ENCODE assay signal across 22 mouse cellular contexts in the genomic region with DNA sequence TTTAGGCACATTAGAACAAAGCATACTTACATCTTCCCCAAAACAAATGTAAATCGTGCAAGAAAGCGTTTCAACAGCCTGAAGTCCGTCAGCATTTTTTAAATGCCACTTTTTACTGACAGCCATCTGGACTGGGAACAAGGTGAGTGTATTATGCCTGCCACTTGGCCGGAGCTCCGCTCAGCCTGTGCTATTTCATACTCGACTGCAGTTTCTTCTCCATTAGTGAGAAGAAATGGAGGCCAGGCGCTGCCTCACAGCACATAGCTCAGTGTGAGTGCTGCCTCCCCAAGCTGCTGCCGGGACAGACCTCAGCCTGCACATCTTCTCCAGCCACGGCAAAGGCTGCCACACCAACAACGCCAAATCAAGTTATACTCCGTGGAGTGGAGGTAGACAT.
DNase-seq lines count a peak whose midpoint lies in the region; ATAC-seq lines count a peak whose summit lies in the region.
"Had no signal": no experiment of that assay in that cellular context is flagged by ENCODE, and none has a peak within 500 bp of the region (broad histone marks: within the 10 kb centered on the region; RNA-seq: fewer than 3 reads in every experiment).

No protein-coding gene starts in this region.

- intact Hi-C loops in gastrocnemius, postnatal 36 days (cut with DNase I) = no loop called here

- peak; percentile 73 to 81 for DNase-seq in cerebellum, adult 18-20 months
- peak; percentile 75 to 79 for DNase-seq in cerebellum, postnatal 25 days
- DNase-seq in gastrocnemius, postnatal 36 days = no peak
- no peak for DNase-seq in T-cell, adult 2 months (ENCODE audit: low spot score)
- DNase-seq: B cell, adult 2 months; gastrocnemius, postnatal 10 days; heart, postnatal 4 days; lung, adult 2 months; right cerebral cortex, postnatal 25 days; thymus, adult 18-20 months; thymus, postnatal 4 days had no signal

- no peaks in the 10 kb centered on the region for H3K4me1 ChIP-seq in megakaryocyte, embryonic 14.5 days
- H3K4me1 ChIP-seq in midbrain, embryonic 13.5 days (replicated peaks) = no peaks in the 10 kb centered on the region
- H3K4me1 ChIP-seq: forebrain, embryonic 12.5 days; heart, embryonic 15.5 days; kidney, embryonic 15.5 days; liver, embryonic 12.5 days; midbrain, embryonic 10.5 days; stomach, embryonic 15.5 days had no signal

- H3K9ac ChIP-seq in midbrain, embryonic 13.5 days (replicated peaks) = no peak overlapping the region
- H3K9ac ChIP-seq: forebrain, embryonic 12.5 days; heart, embryonic 15.5 days; kidney, embryonic 15.5 days; liver, embryonic 12.5 days; stomach, embryonic 15.5 days had no signal

- H3K27me3 ChIP-seq in megakaryocyte, embryonic 14.5 days (replicated peaks) = no peaks in the 10 kb centered on the region
- no peaks in the 10 kb centered on the region for H3K27me3 ChIP-seq in midbrain, embryonic 13.5 days
- H3K27me3 ChIP-seq: forebrain, embryonic 12.5 days; heart, embryonic 15.5 days; liver, embryonic 12.5 days; stomach, embryonic 15.5 days had no signal

- H3K9me3 ChIP-seq in megakaryocyte, embryonic 14.5 days = peaks cover 81% of the 10 kb centered on the region
- peaks cover 5% of the 10 kb centered on the region; the same call in 1 of the 2 replicates for H3K9me3 ChIP-seq in midbrain, embryonic 13.5 days
- H3K9me3 ChIP-seq: heart, embryonic 15.5 days; kidney, embryonic 15.5 days; stomach, embryonic 15.5 days had no signal

- 90% methylated on average over 11 of the region's 11 CpGs for WGBS in midbrain, embryonic 13.5 days

- no peak overlapping the region for H3K4me2 ChIP-seq in midbrain, embryonic 13.5 days (replicated peaks)
- H3K4me2 ChIP-seq: forebrain, embryonic 12.5 days; heart, embryonic 15.5 days; kidney, embryonic 15.5 days; liver, embryonic 12.5 days; stomach, embryonic 15.5 days had no signal

- no peak for ATAC-seq in megakaryocyte, adult 5-6 weeks (ENCODE audit: poor library complexity, severe bottlenecking)
- no peak for ATAC-seq in midbrain, embryonic 13.5 days
- ATAC-seq: hindbrain, postnatal 0 days; intestine, postnatal 0 days; liver, embryonic 12.5 days had no signal

- H3K36me3 ChIP-seq in megakaryocyte, embryonic 14.5 days (replicated peaks; ENCODE audit: low read length) = no peaks in the 10 kb centered on the region
- H3K36me3 ChIP-seq in midbrain, embryonic 13.5 days = no peaks in the 10 kb centered on the region
- H3K36me3 ChIP-seq: forebrain, embryonic 12.5 days; heart, embryonic 15.5 days; kidney, embryonic 15.5 days; liver, embryonic 12.5 days; midbrain, embryonic 10.5 days; stomach, embryonic 15.5 days had no signal

- H3K4me3 ChIP-seq in megakaryocyte, embryonic 14.5 days (replicated peaks) = peak overlapping the region; percentile 23
- H3K4me3 ChIP-seq in midbrain, embryonic 13.5 days (replicated peaks) = no peak overlapping the region
- H3K4me3 ChIP-seq: forebrain, embryonic 12.5 days; heart, embryonic 15.5 days; kidney, embryonic 15.5 days; liver, embryonic 12.5 days; midbrain, embryonic 10.5 days; stomach, embryonic 15.5 days had no signal

- no peak overlapping the region for H3K27ac ChIP-seq in midbrain, embryonic 13.5 days
- H3K27ac ChIP-seq: forebrain, embryonic 12.5 days; heart, embryonic 15.5 days; hindbrain, postnatal 0 days; kidney, embryonic 15.5 days; liver, embryonic 12.5 days; midbrain, embryonic 10.5 days; stomach, embryonic 15.5 days had no signal

Comparison
In these comparisons a context has a peak if more than half of its experiments do, and no peak if none do; other contexts are left out.
1. DNase-seq: peak in cerebellum, adult 18-20 months (2 of 2) and cerebellum, postnatal 25 days (2 of 2); none in gastrocnemius, postnatal 36 days (0 of 2) and T-cell, adult 2 months (single experiment).